Mouse (Mus musculus): Measurements from ENCODE around the gene Asb17. TPM values are rescaled to one million over a fixed set of nuclear protein-coding genes. Genes with fewer than 3 reads are reported as not detected.

The Asb17 gene
- polyA plus RNA-seq, 1 experiment from 2014 or later, result 0.10 TPM

Other genes with a start within 250 kb of the Asb17 start
- gene St6galnac3, start 119.0 kb upstream of the Asb17 start, polyA plus RNA-seq (2015; fragmentation: Nextera tagmentation; extraction: Ambion mirVana), result 24.4 and 24.5 TPM in 2 replicates
- gene Msh4, start 61.9 kb downstream of the Asb17 start, polyA plus RNA-seq (2015; fragmentation: Nextera tagmentation; extraction: Ambion mirVana), result 0.15 and 0.27 TPM in 2 replicates
- 44.0 and 47.0 TPM in 2 replicates for gene Rabggtb, start 68.8 kb downstream of the Asb17 start, polyA plus RNA-seq (2015; fragmentation: Nextera tagmentation; extraction: Ambion mirVana)
- 38.9 and 41.4 TPM in 2 replicates for gene Acadm, start 100.4 kb downstream of the Asb17 start, polyA plus RNA-seq (2015; fragmentation: Nextera tagmentation; extraction: Ambion mirVana)
- 7.9 and 8.4 TPM in 2 replicates for gene Slc44a5, start 129.2 kb downstream of the Asb17 start, polyA plus RNA-seq (2015; fragmentation: Nextera tagmentation; extraction: Ambion mirVana)

All from forebrain, embryonic 15.5 days (tissue).